Mouse (Mus musculus) midbrain, embryonic 16.5 days (tissue): ENCODE measurements around the gene Gm11937. TPM values are rescaled to one million over a fixed set of nuclear protein-coding genes. Genes with fewer than 3 reads are reported as not detected.
"Not testable (repeated sequence)": the region's sequence is repeated elsewhere in the genome, so short reads cannot be mapped to it uniquely, and the experiment has no call there.

Experiments used
- ATAC-seq: fragments of 200-750 bp; cut with Nextera tagmentation; 2 replicates; pipeline ENCODE4 v1.8.0; 2017; ENCODE audit warnings: moderate TSS enrichment
- H3K27ac ChIP-seq: fragments of 300-500 bp; sonication (generic); 2 replicates; pipeline ENCODE4 v1.5.1; 2014; ENCODE audit warnings: mild to moderate bottlenecking, low read length, mixed read lengths
- H3K27me3 ChIP-seq: fragments of 300-500 bp; sonication (generic); 2 replicates; pipeline ENCODE4 v1.6.1; 2014; ENCODE audit warnings: low read depth, low read length, mixed read lengths; ENCODE audit not compliant: control insufficient read depth, insufficient read depth
- H3K36me3 ChIP-seq: fragments of 300-500 bp; sonication (generic); 2 replicates; pipeline ENCODE4 v1.6.1; 2014; ENCODE audit warnings: mild to moderate bottlenecking, low read length, moderate library complexity, mixed read lengths; ENCODE audit not compliant: control insufficient read depth, insufficient read depth
- H3K4me1 ChIP-seq: fragments of 300-500 bp; sonication (generic); 2 replicates; pipeline ENCODE4 v1.6.1; 2014; ENCODE audit warnings: mild to moderate bottlenecking, low read length, mixed read lengths; ENCODE audit not compliant: control insufficient read depth, insufficient read depth
- H3K4me2 ChIP-seq: fragments of 300-500 bp; sonication (generic); 2 replicates; pipeline ENCODE4 v1.6.1; 2014; ENCODE audit warnings: mild to moderate bottlenecking, low read length, mixed read lengths
- H3K4me3 ChIP-seq: fragments of 300-500 bp; sonication (generic); 2 replicates; pipeline ENCODE4 v1.5.1; 2014; ENCODE audit warnings: low read depth, mild to moderate bottlenecking, low read length, moderate library complexity, mixed read lengths
- H3K9ac ChIP-seq: fragments of 300-500 bp; sonication (generic); 2 replicates; pipeline ENCODE4 v1.6.1; 2014; ENCODE audit warnings: low read depth, low read length, mixed read lengths
- H3K9me3 ChIP-seq: fragments of 300-500 bp; sonication (generic); replicated peaks from 2 replicates; pipeline ENCODE4 v1.6.1; 2014; ENCODE audit warnings: mild to moderate bottlenecking, low read length, mixed read lengths; ENCODE audit not compliant: control insufficient read depth, poor library complexity, severe bottlenecking
- WGBS: fragments of 180-500 bp; shearing (Covaris S2); extraction: QIAGEN DNeasy Blood & Tissue Kit; methylation state at CpG from one replicate; pipeline ENCODE4 v1.1.7; 2014; 5-methylcytosine and 5-hydroxymethylcytosine counted together
- polyA plus RNA-seq: library from polyadenylated mRNA; unstranded; fragments of >200 nt; fragmentation: Nextera tagmentation; extraction: Ambion mirVana; gene quantifications from 2 replicates; pipeline ENCODE4 v1.2.1, GENCODE M21; 2015

The Gm11937 gene
- polyA plus RNA-seq, 1 experiment from 2014 or later: not detected

DNA sequence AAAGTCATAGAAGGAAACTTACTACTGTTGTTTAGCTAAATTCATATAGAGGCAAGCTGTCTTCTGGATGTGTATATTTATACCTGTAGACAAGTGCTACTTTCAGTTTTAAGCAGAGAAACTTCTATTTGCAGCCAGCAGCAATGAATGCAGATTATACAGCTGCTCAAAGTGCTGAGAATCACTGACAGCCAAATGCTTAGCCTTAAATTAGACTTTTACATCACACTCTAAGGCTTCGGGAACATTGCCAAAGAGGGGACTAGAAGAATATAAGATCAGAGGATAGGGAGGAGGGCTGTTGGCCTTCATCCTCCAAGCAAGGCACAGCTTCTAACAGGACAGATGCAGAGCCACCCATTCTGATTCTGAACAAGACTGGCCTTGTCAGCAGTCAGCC lies 27.1 kb upstream of the Gm11937 start:
- no peak for ATAC-seq
- H3K27me3 ChIP-seq: no peaks in the 10 kb centered on the region
- H3K36me3 ChIP-seq: no peaks in the 10 kb centered on the region
- no peaks in the 10 kb centered on the region for H3K4me1 ChIP-seq
- H3K4me3 ChIP-seq: no peak overlapping the region
- no peak overlapping the region for H3K27ac ChIP-seq
- H3K4me2 ChIP-seq: no peak overlapping the region
- WGBS: 62% methylated on average over 1 of the region's 1 CpGs
- H3K9me3 ChIP-seq: no peaks in the 10 kb centered on the region
- no peak overlapping the region for H3K9ac ChIP-seq

DNA sequence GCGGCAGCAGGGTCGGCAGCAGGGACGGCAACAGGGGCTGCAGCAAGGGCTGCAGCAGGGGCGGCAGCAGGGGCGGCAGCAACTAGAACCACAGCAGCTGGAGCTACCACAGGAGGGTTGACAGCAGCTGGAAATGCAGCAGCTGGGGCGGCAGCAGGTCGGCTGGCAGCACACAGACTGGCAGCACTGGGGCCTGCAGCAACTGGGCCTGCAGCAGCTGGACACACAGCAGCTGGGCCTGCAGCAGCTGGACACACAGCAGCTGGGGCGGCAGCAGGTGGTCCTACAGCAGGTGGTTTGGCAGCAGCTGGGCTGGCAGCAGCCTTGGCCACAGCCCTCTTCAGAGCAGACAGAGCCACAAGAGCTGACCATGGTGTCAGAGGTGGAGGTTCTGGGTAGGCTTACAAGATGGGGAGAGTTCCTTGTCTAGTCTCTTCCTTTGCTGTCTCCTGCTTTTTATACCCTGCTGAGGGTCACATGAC lies 24.7 kb upstream of the Gm11937 start, which contains the start of gene Krtap4-2:
TSS of gene Krtap4-2 (minus strand) at position 432 of the 482 bp plus-strand sequence.
- Histone ChIP-seq H3K4me3 (no peak within 1 kb of the TSS), H3K4me2 (no peak within 1 kb of the TSS), H3K27ac (no peak within 1 kb of the TSS), H3K36me3 (no peaks in the 10 kb centered on the region), H3K9ac (no peak within 1 kb of the TSS), H3K27me3 (no peaks in the 10 kb centered on the region), H3K4me1 (no peaks in the 10 kb centered on the region), H3K9me3 (no peaks in the 10 kb centered on the region)
- 37% methylated on average over 8 of the region's 8 CpGs for WGBS
- no peak for ATAC-seq

DNA sequence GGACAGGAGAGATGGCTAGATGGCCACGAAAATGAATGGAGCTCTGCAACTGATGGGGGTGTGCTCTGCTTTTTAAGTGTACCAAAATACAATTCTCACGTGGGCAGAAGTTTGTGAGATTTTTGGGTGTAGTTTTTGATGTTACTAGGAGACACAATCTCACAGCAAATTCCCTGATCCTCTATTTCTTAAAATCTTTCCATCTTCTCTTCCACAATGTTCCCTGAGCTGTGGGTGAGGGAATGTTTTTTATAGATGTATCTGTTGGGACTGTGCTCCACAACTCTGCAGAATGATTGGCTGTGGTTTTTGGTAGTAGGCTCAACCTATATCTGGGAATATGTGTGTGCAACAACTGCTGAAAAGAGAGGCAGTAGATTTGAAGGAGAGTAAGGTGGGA lies 23.3 kb upstream of the Gm11937 start:
- Histone ChIP-seq H3K27ac (no peak overlapping the region), H3K27me3 (no peaks in the 10 kb centered on the region), H3K36me3 (no peaks in the 10 kb centered on the region), H3K4me2 (no peak overlapping the region), H3K9ac (no peak overlapping the region), H3K4me3 (no peak overlapping the region), H3K9me3 (no peaks in the 10 kb centered on the region), H3K4me1 (no peaks in the 10 kb centered on the region)
- WGBS: 75% methylated on average over 2 of the region's 2 CpGs
- ATAC-seq: no peak

DNA sequence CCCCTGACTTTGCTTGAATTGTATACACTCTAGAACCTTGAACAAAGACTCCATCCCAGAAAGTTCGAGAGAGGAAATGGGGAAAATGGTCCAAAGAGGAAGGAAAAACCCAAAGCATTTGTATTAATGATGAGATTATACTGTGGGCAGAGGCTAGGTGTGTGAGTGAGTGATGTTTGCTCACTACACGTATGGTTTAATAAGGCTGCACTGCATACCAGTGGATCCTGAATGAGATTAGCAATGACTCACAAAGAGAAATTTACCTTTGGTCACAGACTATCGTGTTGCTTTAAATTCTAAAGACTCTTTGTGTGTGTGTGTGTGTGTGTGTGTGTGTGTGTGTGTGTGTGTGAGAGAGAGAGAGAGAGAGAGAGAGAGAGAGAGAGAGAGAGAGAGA lies 20.9 kb upstream of the Gm11937 start:
- no peaks in the 10 kb centered on the region for H3K9me3 ChIP-seq
- no peaks in the 10 kb centered on the region for H3K4me1 ChIP-seq
- H3K27me3 ChIP-seq: no peaks in the 10 kb centered on the region
- H3K9ac ChIP-seq: no peak overlapping the region
- no peak for ATAC-seq
- no peaks in the 10 kb centered on the region for H3K36me3 ChIP-seq
- no peak overlapping the region for H3K4me2 ChIP-seq
- WGBS: 79% methylated on average over 3 of the region's 3 CpGs
- H3K27ac ChIP-seq: no peak overlapping the region
- H3K4me3 ChIP-seq: no peak overlapping the region

DNA sequence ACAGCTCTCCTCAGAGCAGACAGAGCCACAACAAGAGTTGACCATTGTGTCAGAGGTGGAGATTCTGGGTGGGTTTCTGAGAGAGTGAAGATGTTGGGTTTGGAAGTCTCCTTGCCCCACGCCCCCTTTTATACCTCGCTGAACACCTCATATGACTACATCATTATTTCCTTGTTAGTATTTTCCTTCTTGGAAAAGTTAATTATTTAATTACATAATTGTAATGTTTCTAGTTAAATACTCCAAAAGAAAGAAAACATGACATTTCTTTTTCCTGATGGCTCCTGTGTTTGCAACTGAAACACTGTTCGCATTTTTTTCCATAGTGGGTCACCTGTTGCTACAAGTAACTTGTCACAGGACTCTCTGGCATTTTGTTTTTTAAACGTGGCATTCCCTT lies 18.1 kb upstream of the Gm11937 start, which contains the start of gene Krtap4-1:
TSS of gene Krtap4-1 (minus strand) at position 101 of the 400 bp plus-strand sequence.
- H3K27me3 ChIP-seq: no peaks in the 10 kb centered on the region
- WGBS: 80% methylated on average over 4 of the region's 4 CpGs
- H3K36me3 ChIP-seq: no peaks in the 10 kb centered on the region
- no peak within 1 kb of the TSS for H3K9ac ChIP-seq
- no peaks in the 10 kb centered on the region for H3K4me1 ChIP-seq
- no peak within 1 kb of the TSS for H3K4me3 ChIP-seq
- no peak within 1 kb of the TSS for H3K4me2 ChIP-seq
- no peak within 1 kb of the TSS for H3K27ac ChIP-seq
- no peak for ATAC-seq
- H3K9me3 ChIP-seq: no peaks in the 10 kb centered on the region

DNA sequence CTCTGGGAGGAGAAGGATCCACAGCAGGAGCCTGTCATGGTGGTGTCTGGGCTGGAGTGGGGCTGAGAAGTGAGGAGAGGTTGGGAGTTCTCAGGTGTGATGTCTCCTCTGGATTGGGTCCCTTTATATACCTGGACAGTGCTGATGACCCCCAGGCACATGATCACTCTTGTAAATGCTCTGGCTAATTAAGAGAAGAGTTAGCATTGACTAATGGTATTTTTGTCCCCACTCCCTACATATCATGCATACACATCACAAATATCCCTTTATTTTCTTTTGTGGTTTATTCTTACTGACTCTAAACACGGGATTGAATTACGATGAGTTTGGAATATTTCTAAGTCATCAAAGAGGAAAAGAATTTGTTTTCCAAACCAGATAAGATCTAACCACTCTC lies 10.3 kb upstream of the Gm11937 start, which contains the start of gene Gm11562:
TSS of gene Gm11562 (minus strand) at position 101 of the 400 bp plus-strand sequence.
- no peaks in the 10 kb centered on the region for H3K4me1 ChIP-seq
- H3K9ac ChIP-seq: no peak within 1 kb of the TSS
- H3K9me3 ChIP-seq: no peaks in the 10 kb centered on the region
- 94% methylated on average over 2 of the region's 2 CpGs for WGBS
- no peak within 1 kb of the TSS for H3K4me2 ChIP-seq
- no peak within 1 kb of the TSS for H3K27ac ChIP-seq
- no peak within 1 kb of the TSS for H3K4me3 ChIP-seq
- no peak for ATAC-seq
- no peaks in the 10 kb centered on the region for H3K36me3 ChIP-seq
- H3K27me3 ChIP-seq: no peaks in the 10 kb centered on the region

DNA sequence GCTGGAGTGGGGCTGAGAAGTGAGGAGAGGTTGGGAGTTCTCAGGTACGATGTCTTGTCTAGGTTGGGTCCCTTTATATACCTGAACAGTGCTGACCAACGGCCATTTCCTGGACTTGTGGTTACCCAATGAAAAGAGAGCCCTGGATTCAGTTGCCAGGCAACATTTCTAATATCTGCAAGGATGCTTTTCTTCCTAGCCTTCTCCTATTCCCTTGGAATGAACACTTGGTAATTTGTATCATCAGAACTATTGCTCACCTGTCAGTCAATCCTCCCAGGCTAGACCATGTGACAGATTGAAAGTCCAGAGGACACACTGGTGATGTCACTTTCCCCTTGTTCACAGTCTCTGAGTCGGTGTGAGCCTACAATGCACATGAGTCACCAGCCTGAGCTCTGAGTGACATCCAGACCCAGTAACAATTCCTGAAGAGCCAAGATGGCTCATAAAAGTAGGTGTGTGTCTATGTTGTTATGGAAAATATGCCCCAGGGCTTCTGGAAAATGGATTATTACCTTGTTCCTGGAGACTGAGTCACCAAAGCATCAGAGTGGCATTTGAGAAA lies 4.9 kb upstream of the Gm11937 start, which contains the start of gene Krtap2-4:
TSS of gene Krtap2-4 (minus strand) at position 51 of the 568 bp plus-strand sequence.
- Histone ChIP-seq H3K4me3 (no peak within 1 kb of the TSS), H3K9ac (no peak within 1 kb of the TSS), H3K27ac (no peak within 1 kb of the TSS), H3K36me3 (no peaks in the 10 kb centered on the region), H3K9me3 (no peaks in the 10 kb centered on the region), H3K27me3 (no peaks in the 10 kb centered on the region), H3K4me1 (no peaks in the 10 kb centered on the region), H3K4me2 (no peak within 1 kb of the TSS)
- WGBS: 73% methylated on average over 3 of the region's 3 CpGs
- no peak for ATAC-seq

DNA sequence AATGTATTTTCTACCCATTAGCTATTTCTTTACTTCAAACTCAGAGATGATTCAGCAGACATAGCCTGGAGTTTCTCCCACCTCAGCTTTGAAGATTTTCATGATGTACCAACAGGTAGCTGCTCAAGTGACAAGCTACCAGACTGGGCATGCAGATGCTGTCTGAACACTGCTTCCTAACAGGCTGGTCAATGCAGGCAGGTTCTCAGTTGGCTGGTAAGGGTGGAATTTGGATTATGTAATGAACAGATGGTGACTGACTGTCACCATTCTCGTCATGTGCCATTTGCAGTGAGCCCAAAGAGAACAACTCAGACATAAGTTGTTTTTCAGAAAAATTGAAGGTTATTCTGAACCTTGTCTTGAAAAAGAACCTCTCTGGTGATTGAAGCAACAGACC lies 863 bp downstream of the Gm11937 start:
- Histone ChIP-seq H3K36me3 (no peaks in the 10 kb centered on the region), H3K9me3 (no peaks in the 10 kb centered on the region), H3K4me2 (no peak overlapping the region), H3K4me3 (no peak overlapping the region), H3K4me1 (no peaks in the 10 kb centered on the region), H3K9ac (no peak overlapping the region), H3K27ac (no peak overlapping the region), H3K27me3 (no peaks in the 10 kb centered on the region)
- 75% methylated on average over 1 of the region's 1 CpGs for WGBS
- no peak for ATAC-seq

DNA sequence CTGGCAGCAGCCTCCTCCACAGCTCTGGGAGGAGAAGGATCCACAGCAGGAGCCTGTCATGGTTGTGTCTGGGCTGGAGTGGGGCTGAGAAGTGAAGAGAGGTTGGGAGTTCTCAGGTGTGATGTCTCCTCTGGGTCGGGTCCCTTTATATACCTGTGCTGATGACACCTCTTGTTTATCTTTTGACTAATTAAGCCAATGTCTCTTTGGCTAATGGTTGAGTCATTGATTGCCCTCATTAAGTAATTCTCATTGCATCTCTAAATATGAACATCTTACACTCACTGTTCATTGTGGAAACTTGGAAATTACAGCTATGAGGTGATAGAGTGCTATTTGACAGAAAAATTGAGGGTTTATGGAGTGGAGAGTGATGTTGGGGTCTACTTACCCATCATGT lies 6.8 kb downstream of the Gm11937 start, which contains the start of gene Gm11938:
TSS of gene Gm11938 (minus strand) at position 101 of the 400 bp plus-strand sequence.
- H3K9ac ChIP-seq, ATAC-seq, H3K4me1 ChIP-seq, H3K9me3 ChIP-seq, H3K27me3 ChIP-seq, H3K4me3 ChIP-seq, H3K36me3 ChIP-seq, H3K27ac ChIP-seq, H3K4me2 ChIP-seq: not testable (repeated sequence)
- WGBS: 85% methylated on average over 1 of the region's 1 CpGs
